Comparison of ENCODE assay signal across 8 mouse cellular contexts in genomic region chr6:120114698-120115097, GRCm38 (mm10). TPM values are rescaled to one million over a fixed set of nuclear protein-coding genes. Genes with fewer than 3 reads are reported as not detected.
DNase-seq lines count a peak whose midpoint lies in the region; ATAC-seq and TF ChIP-seq lines count a peak whose summit lies in the region.

No protein-coding gene starts in this region.

- TF ChIP-seq CTCF in left cerebral cortex, adult 2 months (IDR thresholded peaks at IDR 0.05), result no peak
- no peak for TF ChIP-seq CTCF in heart, postnatal 0 days (IDR thresholded peaks at IDR 0.05; ENCODE audit: low read depth)

- no peaks in the 10 kb centered on the region for H3K27me3 ChIP-seq in embryonic facial prominence, embryonic 11.5 days (ENCODE audit: control insufficient read depth, insufficient read depth, low read length)
- no peaks in the 10 kb centered on the region for H3K27me3 ChIP-seq in heart, postnatal 0 days (ENCODE audit: control insufficient read depth, insufficient read depth, low read length)
- no peaks in the 10 kb centered on the region for H3K27me3 ChIP-seq in myocyte (ENCODE audit: control insufficient read depth, insufficient read depth, insufficient read length)

- H3K4me1 ChIP-seq in embryonic facial prominence, embryonic 11.5 days (ENCODE audit: control insufficient read depth, insufficient read depth, low read length), result no peaks in the 10 kb centered on the region
- H3K4me1 ChIP-seq in heart, postnatal 0 days (ENCODE audit: control insufficient read depth, insufficient read depth), result peaks cover 28% of the 10 kb centered on the region

- no peak for DNase-seq in left cerebral cortex, adult 2 months (ENCODE audit: extremely low spot score in 1 of 2, low spot score in 2 of 2)
- no peak for DNase-seq in left cerebral cortex, adult 18-20 months (ENCODE audit: low spot score in 2 of 2)
- peak; percentile 16 for DNase-seq in embryonic facial prominence, embryonic 11.5 days (ENCODE audit: low spot score)
- peak; percentile 91 for DNase-seq in heart, postnatal 0 days (ENCODE audit: low spot score)
- DNase-seq in layer of hippocampus, adult 9-10 months (ENCODE audit: low spot score), result peak; percentile 39
- no peak for DNase-seq in neural tube, embryonic 10.5 days (ENCODE audit: extremely low spot score, low spot score)
- DNase-seq in thymus, postnatal 10 days (ENCODE audit: low spot score in 2 of 2), result no peak

- H3ac ChIP-seq in myocyte (ENCODE audit: control insufficient read depth, insufficient read length), result no peak overlapping the region

- intact Hi-C loops in left cerebral cortex, adult 2 months (cut with DNase I), result loop anchor here (5.0 kb wide), 1 partner anchor 78 kb away; no protein-coding TSS in a partner anchor

- ATAC-seq in embryonic facial prominence, embryonic 11.5 days (replicated peaks; ENCODE audit: insufficient number of reproducible peaks, low FRiP score, low TSS enrichment, low read depth), result no peak
- ATAC-seq in heart, postnatal 0 days (ENCODE audit: insufficient read depth, low read depth), result peak; percentile 45

- no peak overlapping the region for H3K4me2 ChIP-seq in embryonic facial prominence, embryonic 11.5 days (ENCODE audit: low read depth, low read length)
- peak overlapping the region; percentile 13; the same call in 1 of the 2 replicates for H3K4me2 ChIP-seq in heart, postnatal 0 days (ENCODE audit: low read depth, low read length)
- peak overlapping the region; percentile 78 for H3K4me2 ChIP-seq in myocyte (ENCODE audit: low read depth)

- H3K9ac ChIP-seq in embryonic facial prominence, embryonic 11.5 days (replicated peaks; ENCODE audit: low read length), result no peak overlapping the region
- H3K9ac ChIP-seq in heart, postnatal 0 days (replicated peaks; ENCODE audit: low read depth, low read length), result peak overlapping the region; percentile 21; the same call in 1 of the 2 replicates

- WGBS in embryonic facial prominence, embryonic 11.5 days, result 18% methylated on average over 7 of the region's 7 CpGs
- WGBS in heart, postnatal 0 days, result 17% methylated on average over 7 of the region's 7 CpGs

- H3K9me3 ChIP-seq in embryonic facial prominence, embryonic 11.5 days (replicated peaks; ENCODE audit: control insufficient read depth, low read length), result no peaks in the 10 kb centered on the region
- no peaks in the 10 kb centered on the region for H3K9me3 ChIP-seq in heart, postnatal 0 days (replicated peaks; ENCODE audit: control insufficient read depth, low read length)

- H3K4me3 ChIP-seq in left cerebral cortex, adult 2 months, result no peak overlapping the region
- no peak overlapping the region for H3K4me3 ChIP-seq in embryonic facial prominence, embryonic 11.5 days (ENCODE audit: low read depth, low read length)
- no peak overlapping the region for H3K4me3 ChIP-seq in heart, postnatal 0 days (ENCODE audit: low read depth, low read length)
- peak overlapping the region; percentile 1 for H3K4me3 ChIP-seq in myocyte

- peak; percentile 77 for TF ChIP-seq EP300 in heart, postnatal 0 days (IDR thresholded peaks at IDR 0.05; ENCODE audit: low read depth)

- no peaks in the 10 kb centered on the region for H3K79me2 ChIP-seq in myocyte (ENCODE audit: control insufficient read depth, insufficient read depth)

- peak overlapping the region; percentile 69 for H3K27ac ChIP-seq in left cerebral cortex, adult 2 months
- H3K27ac ChIP-seq in embryonic facial prominence, embryonic 11.5 days (replicated peaks; ENCODE audit: low read depth, low read length), result no peak overlapping the region
- peak overlapping the region; percentile 89 for H3K27ac ChIP-seq in heart, postnatal 0 days (ENCODE audit: low read depth)

- TF ChIP-seq POLR2A in myocyte (IDR thresholded peaks at IDR 0.05; ENCODE audit: insufficient read length, low read depth), result no peak

- H3K36me3 ChIP-seq in embryonic facial prominence, embryonic 11.5 days (replicated peaks; ENCODE audit: control insufficient read depth, insufficient read depth, low read depth, low read length), result no peaks in the 10 kb centered on the region
- H3K36me3 ChIP-seq in heart, postnatal 0 days (replicated peaks; ENCODE audit: control insufficient read depth, insufficient read depth, low read length), result no peaks in the 10 kb centered on the region
- H3K36me3 ChIP-seq in myocyte (ENCODE audit: control insufficient read depth, insufficient read depth), result no peaks in the 10 kb centered on the region

TF ChIP-seq in myocyte, 11 proteins besides CTCF, POLR2A, EP300 and RAD21:
- TF ChIP-seq USF1 (IDR thresholded peaks at IDR 0.05; ENCODE audit: low read depth) (peak; percentile 9), MAX (IDR thresholded peaks at IDR 0.05; ENCODE audit: low read depth) (no peak)
TF ChIP-seq in myocyte: peak in this region for 1.

RNA-seq across cellular contexts. Expression of gene Ninj2, which starts 21.5 kb away (rescaled TPM):
- total RNA-seq in left cerebral cortex, adult 2 months (2021), result 1 to 10 TPM in 1 of 2 experiments, under 1 TPM in 1; 0.56 to 1.3 TPM
- total RNA-seq in left cerebral cortex, adult 18-20 months (2021), result under 1 TPM; 0.42 to 0.63 TPM
- not detected in 2 replicates for polyA plus RNA-seq in embryonic facial prominence, embryonic 11.5 days (2014; fragmentation: Nextera tagmentation; extraction: Ambion mirVana)
- 27.4 TPM in 1 of 2 replicates, not detected in the other for total RNA-seq in heart, postnatal 0 days (2014; rRNA removed; ENCODE audit: low replicate concordance)
- polyA plus RNA-seq in heart, postnatal 0 days (2015; fragmentation: Nextera tagmentation; extraction: Ambion mirVana), result not detected in 2 replicates
- polyA plus RNA-seq in myocyte (2012; fragmentation: generic; extraction: Trizol), result 0.05 TPM

Comparison
In these comparisons a context has a peak if more than half of its experiments do, and no peak if none do; other contexts are left out.
1. DNase-seq: peak in embryonic facial prominence, embryonic 11.5 days (single experiment), heart, postnatal 0 days (single experiment) and layer of hippocampus, adult 9-10 months (single experiment); none in left cerebral cortex, adult 2 months (0 of 2), left cerebral cortex, adult 18-20 months (0 of 2), neural tube, embryonic 10.5 days (single experiment) and thymus, postnatal 10 days (0 of 2).